Mouse (Mus musculus): ENCODE data around the gene Hace1.

GRCm38 (mm10) chr10:45578298-45578821 lies 731 bp downstream of the Hace1 start:
- TF ChIP-seq CTCF (IDR thresholded peaks at IDR 0.05; ENCODE audit: borderline replicate concordance, insufficient read depth, low read depth, low read length) (no peak), POLR2A (IDR thresholded peaks at IDR 0.05; ENCODE audit: borderline replicate concordance, insufficient read depth, low read length) (no peak)
